ENCODE assay signal across 23 mouse cellular contexts in the genomic region with DNA sequence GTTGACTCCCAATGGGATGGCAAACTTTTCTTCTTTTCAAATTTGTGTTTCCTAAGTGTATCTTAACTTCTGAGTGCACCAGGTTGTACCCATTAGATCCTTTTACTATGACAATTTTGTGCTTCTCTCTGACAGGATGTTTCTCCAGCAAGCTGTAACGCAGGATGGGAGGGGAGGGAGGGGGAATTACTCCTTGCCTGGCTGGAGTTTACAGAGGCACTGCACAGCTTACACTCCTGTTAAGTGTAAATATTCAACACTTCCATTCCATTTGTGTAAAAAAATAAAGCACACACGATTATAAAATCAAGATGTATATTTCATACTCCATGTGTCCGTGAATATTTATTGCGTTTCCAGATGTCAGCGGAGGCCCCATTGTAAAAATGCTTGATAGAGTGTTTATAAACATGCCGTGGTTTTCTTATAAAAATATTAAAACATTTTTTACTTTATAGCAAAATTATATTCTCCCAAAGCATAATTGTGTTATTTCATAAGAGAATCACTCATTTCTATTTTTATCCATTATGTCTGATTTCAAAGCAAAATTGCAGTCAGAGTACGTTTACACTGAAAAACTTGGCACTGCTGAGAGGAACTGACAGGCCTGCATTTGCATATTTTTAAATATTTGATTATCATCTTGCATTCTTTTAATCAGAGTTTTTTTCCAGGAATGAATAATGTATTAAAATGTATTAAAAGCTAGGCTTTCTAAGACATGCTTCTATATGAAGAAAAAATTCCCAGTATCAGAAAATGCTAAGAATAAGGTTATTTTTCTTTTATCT.
"Had no signal": no experiment of that assay in that cellular context is flagged by ENCODE, and none has a peak within 500 bp of the region (broad histone marks: within the 10 kb centered on the region; RNA-seq: fewer than 3 reads in every experiment).

No protein-coding gene starts in this region.

- H3K4me2 ChIP-seq: limb, embryonic 12.5 days; limb, embryonic 15.5 days; liver, embryonic 11.5 days; lung, embryonic 14.5 days; neural tube, embryonic 12.5 days; neural tube, embryonic 15.5 days had no signal

- H3K36me3 ChIP-seq: limb, embryonic 12.5 days; limb, embryonic 15.5 days; midbrain, embryonic 10.5 days; neural tube, embryonic 12.5 days had no signal

- H3K9ac ChIP-seq: limb, embryonic 12.5 days; limb, embryonic 15.5 days; liver, embryonic 14.5 days; liver, postnatal 0 days; lung, embryonic 14.5 days; neural tube, embryonic 12.5 days; neural tube, embryonic 15.5 days had no signal

- DNase-seq: kidney, adult 8-10 months; kidney, postnatal 14 days; kidney, postnatal 4 days; left cerebral cortex, postnatal 4 days; liver, postnatal 0 days; lung, embryonic 14.5 days; lung, postnatal 10 days; lung, postnatal 36 days; midbrain, embryonic 14.5 days; right cerebral cortex, adult 18-20 months; right cerebral cortex, postnatal 14 days; right cerebral cortex, postnatal 4 days; thymus, adult 2 months; thymus, postnatal 25 days had no signal

- ATAC-seq: liver, postnatal 0 days had no signal

- H3K4me1 ChIP-seq: midbrain, embryonic 10.5 days; neural tube, embryonic 12.5 days; neural tube, embryonic 15.5 days had no signal

- H3K27ac ChIP-seq: limb, embryonic 12.5 days; limb, embryonic 15.5 days; liver, embryonic 14.5 days; midbrain, embryonic 10.5 days; neural tube, embryonic 12.5 days; neural tube, embryonic 15.5 days; stomach, postnatal 0 days had no signal

- H3K27me3 ChIP-seq: limb, embryonic 12.5 days; limb, embryonic 15.5 days; megakaryocyte, embryonic 14.5 days; neural tube, embryonic 12.5 days; neural tube, embryonic 15.5 days had no signal

- H3K4me3 ChIP-seq: limb, embryonic 12.5 days; limb, embryonic 15.5 days; megakaryocyte, embryonic 14.5 days; midbrain, embryonic 10.5 days; neural tube, embryonic 12.5 days; neural tube, embryonic 15.5 days had no signal

- H3K9me3 ChIP-seq: limb, embryonic 12.5 days; limb, embryonic 15.5 days; midbrain, embryonic 10.5 days; neural tube, embryonic 12.5 days; neural tube, embryonic 15.5 days had no signal
